Mouse (Mus musculus): Measurements from ENCODE around the gene Calm4. TPM values are rescaled to one million over a fixed set of nuclear protein-coding genes. Genes with fewer than 3 reads are reported as not detected.

Gene Calm4
- polyA plus RNA-seq, 1 experiment from 2014 or later: 0.17 TPM

Other genes with a start within 250 kb of the Calm4 start
- 13.5 and 14.7 TPM in 2 replicates for gene Fam208b, start 226.6 kb upstream of the Calm4 start, polyA plus RNA-seq (2015; fragmentation: Nextera tagmentation; extraction: Ambion mirVana)
- gene Asb13, start 203.7 kb upstream of the Calm4 start, polyA plus RNA-seq (2015; fragmentation: Nextera tagmentation; extraction: Ambion mirVana): 13.4 and 15.3 TPM in 2 replicates
- not detected in 2 replicates for gene Calml3, start 33.4 kb upstream of the Calm4 start, polyA plus RNA-seq (2015; fragmentation: Nextera tagmentation; extraction: Ambion mirVana)
- not detected in 2 replicates for gene Calm5, start 16.4 kb downstream of the Calm4 start, polyA plus RNA-seq (2015; fragmentation: Nextera tagmentation; extraction: Ambion mirVana)
- 11.7 and 27.1 TPM in 2 replicates for gene Net1, start 80.5 kb downstream of the Calm4 start, polyA plus RNA-seq (2015; fragmentation: Nextera tagmentation; extraction: Ambion mirVana)
- 0.54 TPM in 1 of 2 replicates, not detected in the other for gene Tubal3, start 80.5 kb downstream of the Calm4 start, polyA plus RNA-seq (2015; fragmentation: Nextera tagmentation; extraction: Ambion mirVana)
- gene Ucn3, start 107.6 kb downstream of the Calm4 start, polyA plus RNA-seq (2015; fragmentation: Nextera tagmentation; extraction: Ambion mirVana): not detected in 2 replicates
- gene Akr1c14, start 211.3 kb downstream of the Calm4 start, polyA plus RNA-seq (2015; fragmentation: Nextera tagmentation; extraction: Ambion mirVana): 0.93 and 1.4 TPM in 2 replicates